Mouse (Mus musculus): ENCODE measurements at regions not wholly inside any gene's neighbourhood (a gene's known extent, or its start where the extent isn't known, plus 50 kb on each side); places are given as distances from the start of the nearest gene placed in this dataset.

GRCm38 (mm10) chr7:70729896-70730295, 363.4 kb upstream of the Nr2f2 start:
- Histone ChIP-seq H3K4me3 (replicated peaks) (no peak overlapping the region), H3K36me3 (replicated peaks; ENCODE audit: low read length) (no peaks in the 10 kb centered on the region), H3K27me3 (replicated peaks) (no peaks in the 10 kb centered on the region), H3K4me1 (no peaks in the 10 kb centered on the region), H3K9me3 (peaks cover 14% of the 10 kb centered on the region; the same call in 1 of the 2 replicates)
- no peak for TF ChIP-seq GATA1 (IDR thresholded peaks at IDR 0.05; ENCODE audit: borderline replicate concordance, low read length)
- TF ChIP-seq FLI1 (IDR thresholded peaks at IDR 0.05; ENCODE audit: low read length), result no peak

DNA sequence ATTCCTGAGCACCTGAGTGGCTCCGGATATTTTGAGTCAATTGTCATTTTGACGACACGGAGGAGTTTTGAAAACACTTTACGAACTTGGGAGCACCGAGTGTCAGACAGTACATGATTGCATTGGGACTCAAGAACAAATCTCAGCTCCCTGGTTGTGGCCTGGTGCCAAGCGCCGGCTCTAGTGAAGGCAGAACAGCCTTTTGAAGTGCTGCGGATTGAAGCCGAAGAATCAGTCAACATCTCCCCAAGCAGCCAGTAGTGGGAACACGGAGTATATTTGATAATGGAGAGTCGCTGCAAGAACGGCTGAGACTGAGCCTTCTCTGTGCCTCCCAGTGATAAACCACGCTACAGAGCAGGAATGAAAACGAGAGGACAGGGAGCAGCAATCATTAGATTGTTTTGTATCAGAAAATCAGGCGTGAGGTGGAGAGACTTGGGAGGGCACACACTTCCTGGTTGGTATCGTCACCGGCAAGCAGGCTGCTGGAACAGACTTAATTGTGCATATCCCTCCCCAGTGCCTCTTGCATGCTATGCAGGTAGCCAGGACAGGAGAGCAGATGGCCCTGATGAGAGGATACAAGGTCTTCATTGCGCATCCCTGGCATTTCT, 351.7 kb upstream of the Nr2f2 start:
- Histone ChIP-seq H3K36me3 (replicated peaks; ENCODE audit: low read length) (no peaks in the 10 kb centered on the region), H3K9me3 (peaks cover 24% of the 10 kb centered on the region), H3K4me3 (replicated peaks) (no peak overlapping the region), H3K27me3 (replicated peaks) (no peaks in the 10 kb centered on the region), H3K4me1 (no peaks in the 10 kb centered on the region)
- no peak for TF ChIP-seq GATA1 (IDR thresholded peaks at IDR 0.05; ENCODE audit: borderline replicate concordance, low read length)
- no peak for TF ChIP-seq FLI1 (IDR thresholded peaks at IDR 0.05; ENCODE audit: low read length)

DNA sequence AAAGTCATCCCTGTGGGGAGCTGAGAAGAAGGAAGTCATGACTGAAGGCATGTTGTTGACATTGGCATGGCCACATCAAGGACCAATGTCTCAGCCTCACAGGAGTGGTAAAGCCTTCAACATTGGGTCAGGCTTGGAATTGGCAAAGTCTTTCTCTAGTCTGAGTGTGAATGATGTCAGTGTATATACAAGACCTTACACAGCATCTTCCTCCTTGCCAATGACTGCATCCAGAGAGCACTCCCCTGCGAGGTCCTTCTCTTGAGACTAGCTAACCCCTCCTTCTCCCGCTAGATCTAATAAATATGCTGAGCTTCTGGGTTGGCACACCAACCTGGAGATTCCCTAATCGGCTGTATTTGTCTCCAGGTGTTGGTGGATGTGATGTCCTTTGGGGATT, 351.1 kb upstream of the Nr2f2 start:
- TF ChIP-seq GATA1 (IDR thresholded peaks at IDR 0.05; ENCODE audit: borderline replicate concordance, low read length) (no peak), FLI1 (IDR thresholded peaks at IDR 0.05; ENCODE audit: low read length) (no peak)

DNA sequence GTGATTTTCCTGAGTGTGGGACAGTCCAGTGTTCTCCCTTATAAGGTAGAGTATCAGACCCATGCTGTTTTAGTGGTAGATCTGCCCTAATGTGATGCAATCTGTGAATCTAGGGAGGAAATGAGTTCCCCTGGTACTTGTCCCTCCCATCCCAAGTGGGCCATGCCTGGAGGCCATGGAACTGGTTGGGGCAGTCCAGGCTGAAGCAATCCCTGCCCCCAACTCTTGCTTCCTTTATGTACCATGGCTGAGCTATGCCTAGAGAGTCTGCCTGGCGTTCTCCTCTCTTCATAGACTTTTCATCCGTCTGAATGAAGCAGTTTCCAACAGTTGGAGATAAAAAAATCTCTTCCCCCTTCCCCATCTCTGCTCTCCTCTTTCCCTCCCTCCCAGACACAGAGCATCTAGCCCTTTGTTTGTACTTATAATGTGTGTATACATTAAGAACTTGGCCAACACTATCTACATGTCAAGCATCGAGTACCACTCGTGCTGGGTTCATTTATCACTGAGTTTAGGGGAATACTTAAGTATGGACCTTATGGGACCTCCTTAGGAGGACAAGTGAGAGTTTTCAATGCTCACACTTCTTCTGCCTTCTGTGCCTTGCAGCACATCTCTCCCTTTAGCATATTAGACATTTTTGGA, 350.4 kb upstream of the Nr2f2 start:
- H3K4me3 ChIP-seq (replicated peaks), result no peak overlapping the region
- no peaks in the 10 kb centered on the region for H3K36me3 ChIP-seq (replicated peaks; ENCODE audit: low read length)
- no peaks in the 10 kb centered on the region for H3K27me3 ChIP-seq (replicated peaks)
- TF ChIP-seq GATA1 (IDR thresholded peaks at IDR 0.05; ENCODE audit: borderline replicate concordance, low read length), result no peak
- no peak for TF ChIP-seq FLI1 (IDR thresholded peaks at IDR 0.05; ENCODE audit: low read length)
- no peaks in the 10 kb centered on the region for H3K4me1 ChIP-seq
- H3K9me3 ChIP-seq, result peaks cover 29% of the 10 kb centered on the region

More for the DNA sequence above, 351.1 kb upstream of the Nr2f2 start:
- Histone ChIP-seq H3K27me3 (replicated peaks) (no peaks in the 10 kb centered on the region), H3K36me3 (replicated peaks; ENCODE audit: low read length) (no peaks in the 10 kb centered on the region), H3K9me3 (peaks cover 29% of the 10 kb centered on the region), H3K4me3 (replicated peaks) (no peak overlapping the region), H3K4me1 (no peaks in the 10 kb centered on the region)

DNA sequence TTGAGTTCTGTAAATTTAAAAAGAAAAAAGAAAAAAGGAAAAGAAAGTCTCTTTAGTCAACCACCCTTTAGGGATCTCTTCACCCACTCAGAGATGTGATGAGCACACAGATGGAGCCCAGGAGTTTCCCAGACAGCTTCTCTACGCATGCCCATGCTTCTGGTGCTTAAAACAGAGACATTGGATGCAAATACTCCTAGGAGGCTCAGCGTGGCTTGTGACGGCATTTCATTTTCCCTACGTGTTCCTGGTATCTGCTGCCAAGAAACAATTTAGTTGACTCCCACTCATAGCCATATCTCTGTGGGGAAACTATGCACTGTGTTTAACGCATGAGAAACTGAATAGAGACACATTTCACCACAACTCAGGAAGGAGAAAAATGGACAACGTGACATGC, 345.6 kb upstream of the Nr2f2 start:
- no peak overlapping the region for H3K4me3 ChIP-seq (replicated peaks)
- no peaks in the 10 kb centered on the region for H3K4me1 ChIP-seq
- H3K27me3 ChIP-seq (replicated peaks), result no peaks in the 10 kb centered on the region
- H3K9me3 ChIP-seq, result peaks cover 20% of the 10 kb centered on the region
- TF ChIP-seq GATA1 (IDR thresholded peaks at IDR 0.05; ENCODE audit: borderline replicate concordance, low read length), result no peak
- no peak for TF ChIP-seq FLI1 (IDR thresholded peaks at IDR 0.05; ENCODE audit: low read length)
- no peaks in the 10 kb centered on the region for H3K36me3 ChIP-seq (replicated peaks; ENCODE audit: low read length)

- Histone ChIP-seq H3K4me3 (replicated peaks) (no peak overlapping the region), H3K36me3 (replicated peaks; ENCODE audit: low read length) (no peaks in the 10 kb centered on the region), H3K27me3 (replicated peaks) (no peaks in the 10 kb centered on the region), H3K4me1 (no peaks in the 10 kb centered on the region), H3K9me3 (peaks cover 4% of the 10 kb centered on the region; the same call in 1 of the 2 replicates)
- TF ChIP-seq GATA1 (IDR thresholded peaks at IDR 0.05; ENCODE audit: borderline replicate concordance, low read length) (no peak), FLI1 (IDR thresholded peaks at IDR 0.05; ENCODE audit: low read length) (no peak)
Observed at GRCm38 (mm10) chr7:70706281-70706680, 339.7 kb upstream of the Nr2f2 start.

DNA sequence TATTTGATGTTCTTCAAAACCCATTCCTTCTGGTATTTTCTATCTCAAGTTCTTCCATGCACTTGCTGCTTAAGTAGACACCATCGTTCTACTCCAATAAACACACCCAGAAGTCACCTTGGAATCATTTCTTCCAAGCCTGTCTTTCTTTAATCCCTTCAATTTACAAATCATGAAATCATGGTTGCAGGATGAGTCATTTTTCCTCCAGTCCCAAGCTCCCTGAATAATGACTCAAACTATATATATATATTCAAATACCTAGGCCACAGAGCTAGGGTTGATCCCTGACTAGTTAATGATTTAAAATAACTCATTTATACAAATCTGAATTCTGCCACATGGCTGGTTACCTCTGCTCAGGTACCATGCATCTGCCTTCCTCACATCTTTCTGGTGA, 337.2 kb upstream of the Nr2f2 start:
- Histone ChIP-seq H3K9me3 (peaks cover 4% of the 10 kb centered on the region; the same call in 1 of the 2 replicates), H3K36me3 (replicated peaks; ENCODE audit: low read length) (no peaks in the 10 kb centered on the region), H3K4me1 (no peaks in the 10 kb centered on the region), H3K4me3 (replicated peaks) (no peak overlapping the region), H3K27me3 (replicated peaks) (no peaks in the 10 kb centered on the region)
- no peak for TF ChIP-seq GATA1 (IDR thresholded peaks at IDR 0.05; ENCODE audit: borderline replicate concordance, low read length)
- no peak for TF ChIP-seq FLI1 (IDR thresholded peaks at IDR 0.05; ENCODE audit: low read length)

DNA sequence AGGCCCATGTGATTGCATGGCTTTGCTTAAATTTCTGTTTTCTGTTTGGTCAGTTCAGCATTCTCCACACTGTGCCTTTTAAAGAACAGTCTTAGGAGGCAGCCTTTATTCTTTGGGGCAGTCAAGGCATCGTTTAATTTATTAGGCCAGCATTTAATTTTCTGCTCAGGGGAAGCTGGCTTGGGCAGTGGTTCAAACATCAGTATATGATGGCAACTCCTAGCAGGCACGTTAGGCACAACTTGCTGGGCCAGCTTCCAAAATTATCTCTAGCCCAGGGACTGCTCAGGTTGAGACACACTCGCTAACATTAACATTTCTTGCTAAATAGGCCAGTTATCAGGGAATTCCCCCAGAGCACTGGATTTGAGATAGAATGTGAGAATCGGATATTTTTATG, 333.9 kb upstream of the Nr2f2 start:
- Histone ChIP-seq H3K27me3 (replicated peaks) (no peaks in the 10 kb centered on the region), H3K4me3 (replicated peaks) (no peak overlapping the region), H3K9me3 (no peaks in the 10 kb centered on the region; the same call in 1 of the 2 replicates), H3K4me1 (no peaks in the 10 kb centered on the region), H3K36me3 (replicated peaks; ENCODE audit: low read length) (no peaks in the 10 kb centered on the region)
- TF ChIP-seq GATA1 (IDR thresholded peaks at IDR 0.05; ENCODE audit: borderline replicate concordance, low read length), result no peak
- no peak for TF ChIP-seq FLI1 (IDR thresholded peaks at IDR 0.05; ENCODE audit: low read length)

- no peaks in the 10 kb centered on the region; the same call in 1 of the 2 replicates for H3K9me3 ChIP-seq
- TF ChIP-seq GATA1 (IDR thresholded peaks at IDR 0.05; ENCODE audit: borderline replicate concordance, low read length), result no peak
- no peak for TF ChIP-seq FLI1 (IDR thresholded peaks at IDR 0.05; ENCODE audit: low read length)
- no peaks in the 10 kb centered on the region for H3K4me1 ChIP-seq
- no peaks in the 10 kb centered on the region for H3K27me3 ChIP-seq (replicated peaks)
- H3K36me3 ChIP-seq (replicated peaks; ENCODE audit: low read length), result no peaks in the 10 kb centered on the region
- H3K4me3 ChIP-seq (replicated peaks), result no peak overlapping the region
Observed at GRCm38 (mm10) chr7:70699391-70699790, 332.9 kb upstream of the Nr2f2 start.

GRCm38 (mm10) chr7:70698986-70699385, 332.5 kb upstream of the Nr2f2 start:
- Histone ChIP-seq H3K27me3 (replicated peaks) (no peaks in the 10 kb centered on the region), H3K9me3 (no peaks in the 10 kb centered on the region; the same call in 1 of the 2 replicates), H3K4me3 (replicated peaks) (no peak overlapping the region), H3K4me1 (no peaks in the 10 kb centered on the region), H3K36me3 (replicated peaks; ENCODE audit: low read length) (no peaks in the 10 kb centered on the region)
- no peak for TF ChIP-seq GATA1 (IDR thresholded peaks at IDR 0.05; ENCODE audit: borderline replicate concordance, low read length)
- no peak for TF ChIP-seq FLI1 (IDR thresholded peaks at IDR 0.05; ENCODE audit: low read length)

Measured in megakaryocyte, embryonic 14.5 days (primary cell).